Mouse (Mus musculus): ENCODE measurements around the gene Crb3. TPM values are rescaled to one million over a fixed set of nuclear protein-coding genes. Genes with fewer than 3 reads are reported as not detected.
A peak's percentile ranks its signal among the peaks of the same experiment; 100 is the strongest.

Crb3 gene
- total RNA-seq, 2 experiments from 2014 or later, result 0.32 to 1.3 TPM

DNA sequence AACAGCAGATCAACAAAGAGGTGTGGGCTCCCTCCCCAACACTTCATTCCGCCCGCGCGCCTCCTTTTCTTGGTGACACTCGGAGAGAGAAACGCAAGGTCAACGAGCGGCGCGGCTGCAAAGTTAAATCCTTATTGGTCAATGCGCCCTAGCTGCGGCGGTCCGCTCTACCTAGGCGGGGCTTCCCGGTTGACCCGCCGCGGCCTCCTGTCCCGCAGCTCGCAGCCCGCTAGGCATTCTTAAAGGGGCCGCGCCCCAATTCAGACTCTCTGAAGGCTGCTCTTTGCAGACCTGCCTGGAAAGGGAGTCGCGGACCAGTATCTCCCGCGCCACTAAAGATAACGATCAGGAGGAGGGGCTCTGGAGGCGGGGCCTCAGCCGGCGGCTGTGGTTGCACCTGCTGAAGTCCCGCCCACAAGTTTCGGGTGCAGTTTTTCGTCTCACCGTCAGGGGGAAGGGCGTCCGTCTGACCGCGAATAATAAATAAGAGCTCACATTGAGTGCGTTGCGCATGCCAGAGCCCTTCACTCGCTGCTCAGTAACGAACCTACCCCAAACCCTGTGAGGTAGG, 1.4 kb downstream of the Crb3 start:
- intact Hi-C loops (cut with DNase I), result no loop called here
- DNase-seq (ENCODE audit: low spot score in 2 of 2), result peak; percentile 96 to 98

DNA sequence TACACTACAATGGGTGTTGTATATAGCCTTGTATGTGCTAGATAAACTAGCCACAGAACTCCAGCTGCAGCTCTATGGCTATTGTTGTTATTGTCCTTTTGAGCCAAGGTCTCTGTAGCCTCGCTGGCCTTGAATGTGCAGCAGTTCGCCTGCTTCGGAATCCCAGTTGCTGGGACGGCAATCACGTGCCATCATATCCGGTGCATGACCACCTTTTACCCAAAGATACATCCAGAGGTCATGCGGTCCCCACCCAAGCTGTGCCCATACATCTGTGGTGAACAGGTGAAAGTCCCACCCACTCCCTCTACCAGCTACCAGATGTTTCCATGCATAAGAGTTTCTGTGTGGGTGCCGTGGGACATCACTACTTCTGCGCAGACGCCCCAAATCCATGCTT, 2.2 kb downstream of the Crb3 start:
- DNase-seq (ENCODE audit: low spot score in 2 of 2), result no peak
- intact Hi-C loops (cut with DNase I), result no loop called here

DNA sequence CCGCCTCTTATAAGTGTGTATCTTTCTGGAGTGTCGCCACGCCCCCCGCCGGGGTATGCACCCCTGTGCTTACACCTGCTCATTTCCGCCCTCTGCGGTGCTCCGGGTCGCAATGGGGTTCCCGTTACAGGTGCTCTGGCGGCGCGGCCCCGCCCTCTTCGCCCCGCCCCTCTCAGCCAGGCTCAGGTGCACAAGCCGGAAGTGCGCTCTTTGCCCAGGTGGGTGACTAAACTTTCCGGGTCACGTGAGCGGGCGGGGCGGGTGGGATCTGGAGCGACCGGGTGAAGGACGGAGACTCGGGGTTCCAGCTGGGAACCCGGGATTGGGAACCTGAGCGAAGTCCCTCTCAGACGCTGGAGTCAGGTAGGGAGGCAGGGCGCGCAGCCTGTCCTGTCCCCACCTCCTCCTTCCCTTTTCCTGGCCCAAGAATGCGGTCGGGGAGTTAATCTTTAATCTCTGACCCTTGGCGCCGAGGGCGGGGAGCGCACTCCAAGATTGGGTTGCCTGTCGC, 3.2 kb downstream of the Crb3 start:
- no peak for DNase-seq (ENCODE audit: low spot score in 2 of 2)
- intact Hi-C loops (cut with DNase I), result no loop called here

DNA sequence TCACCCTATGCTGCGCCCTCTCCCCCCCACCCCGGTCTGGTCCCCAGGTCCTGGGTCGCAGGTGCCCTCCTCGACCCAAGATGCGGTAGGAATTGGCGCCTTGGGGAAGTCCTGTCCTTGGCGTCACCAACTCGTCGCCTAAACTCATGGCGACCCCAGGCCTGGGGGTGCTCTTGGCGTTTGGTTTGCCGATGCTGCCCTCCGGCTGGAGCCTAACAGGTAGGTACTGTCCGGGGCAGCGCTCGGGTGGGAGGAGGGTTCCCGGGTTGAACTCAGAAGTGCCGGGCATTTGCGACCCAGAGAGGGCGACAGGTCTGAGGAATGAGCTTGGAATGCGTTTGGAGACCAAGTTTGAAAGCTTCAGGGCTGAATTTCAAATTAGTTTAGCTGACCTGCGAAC, 3.6 kb downstream of the Crb3 start:
- no peak for DNase-seq (ENCODE audit: low spot score in 2 of 2)
- intact Hi-C loops (cut with DNase I), result no loop called here

DNA sequence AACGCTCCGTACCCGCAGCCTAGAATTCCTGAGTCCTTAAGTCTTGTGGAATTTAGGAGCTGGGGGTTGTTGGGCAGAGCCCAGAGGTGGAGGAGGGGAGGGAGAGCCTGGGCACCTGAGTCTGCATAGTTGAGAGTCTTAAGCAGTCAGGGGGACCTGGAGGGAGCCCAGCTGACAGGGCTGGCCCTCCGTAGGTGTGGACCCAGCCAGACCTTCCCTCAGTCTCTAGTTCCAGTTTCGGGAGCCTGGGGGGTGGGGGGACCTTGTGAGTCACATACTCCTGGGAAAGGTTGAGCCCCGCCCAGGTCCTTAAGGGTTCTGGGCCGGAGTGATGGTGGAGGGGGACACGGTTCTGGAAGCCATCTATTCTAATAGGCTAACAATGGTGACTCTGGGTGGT, 4.1 kb downstream of the Crb3 start:
- intact Hi-C loops (cut with DNase I), result no loop called here
- no peak for DNase-seq (ENCODE audit: low spot score in 2 of 2)

DNA sequence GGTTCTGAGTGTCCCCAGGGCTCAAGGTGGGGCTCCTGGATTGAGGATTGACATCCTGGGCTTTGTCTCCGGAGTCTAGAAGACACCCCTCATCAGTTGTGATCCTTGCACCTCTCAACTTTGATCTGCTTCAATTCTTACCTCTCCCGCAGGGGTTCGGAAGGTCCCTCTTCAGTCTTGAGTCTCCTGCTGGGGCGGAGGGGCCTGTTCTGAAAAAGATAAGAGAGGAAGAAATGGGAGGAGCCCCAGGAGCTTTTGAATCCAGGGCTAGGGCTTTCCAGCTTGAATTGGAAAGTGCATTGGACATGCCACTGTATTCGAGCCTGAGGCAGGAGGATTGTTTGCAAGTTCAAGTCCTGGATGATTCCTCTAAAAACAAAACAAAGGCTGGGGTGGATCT, 8.0 kb downstream of the Crb3 start:
- intact Hi-C loops (cut with DNase I), result no loop called here
- no peak for DNase-seq (ENCODE audit: low spot score in 2 of 2)

DNA sequence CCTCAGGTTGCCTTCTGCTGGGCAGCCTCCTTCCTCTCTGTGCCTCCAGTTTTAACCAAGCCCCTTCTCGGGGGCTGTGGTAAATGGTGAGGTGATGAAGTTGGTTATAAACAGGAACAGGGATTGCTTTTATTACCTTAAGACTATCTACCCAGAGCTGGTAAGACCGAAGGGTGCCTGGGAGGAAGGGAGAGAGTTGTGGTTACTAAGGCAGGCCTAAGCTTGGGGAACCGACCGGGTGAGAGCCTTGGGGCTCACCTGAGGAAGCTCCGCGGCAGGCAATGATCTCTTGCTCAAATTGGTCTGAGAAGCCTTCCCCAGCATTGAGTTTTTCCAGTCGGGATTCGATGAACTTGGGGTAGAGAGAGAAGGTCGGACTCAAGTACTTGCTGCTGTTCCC, 11.4 kb downstream of the Crb3 start:
- intact Hi-C loops (cut with DNase I), result no loop called here
- DNase-seq (ENCODE audit: low spot score in 2 of 2), result no peak

DNA sequence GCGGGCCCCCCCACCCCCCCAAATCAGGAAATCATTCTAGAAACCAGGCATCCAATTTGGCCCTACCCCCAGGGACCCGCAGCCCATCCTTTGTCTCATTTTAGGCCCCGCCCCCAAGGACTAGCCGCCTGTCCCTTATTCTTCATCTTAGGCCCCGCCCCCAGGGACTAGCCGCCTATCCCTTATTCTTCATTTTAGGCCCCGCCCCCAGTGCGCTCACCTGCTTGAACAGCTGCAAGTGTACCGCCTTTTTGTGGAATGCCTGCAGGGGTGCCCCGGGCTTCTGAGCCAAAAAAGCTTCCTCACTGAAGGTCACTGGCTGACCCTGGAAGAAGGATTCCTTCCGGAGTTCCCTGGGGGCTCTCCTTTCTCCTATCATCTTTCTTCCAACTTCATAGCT, 11.8 kb downstream of the Crb3 start:
- intact Hi-C loops (cut with DNase I), result no loop called here

DNA sequence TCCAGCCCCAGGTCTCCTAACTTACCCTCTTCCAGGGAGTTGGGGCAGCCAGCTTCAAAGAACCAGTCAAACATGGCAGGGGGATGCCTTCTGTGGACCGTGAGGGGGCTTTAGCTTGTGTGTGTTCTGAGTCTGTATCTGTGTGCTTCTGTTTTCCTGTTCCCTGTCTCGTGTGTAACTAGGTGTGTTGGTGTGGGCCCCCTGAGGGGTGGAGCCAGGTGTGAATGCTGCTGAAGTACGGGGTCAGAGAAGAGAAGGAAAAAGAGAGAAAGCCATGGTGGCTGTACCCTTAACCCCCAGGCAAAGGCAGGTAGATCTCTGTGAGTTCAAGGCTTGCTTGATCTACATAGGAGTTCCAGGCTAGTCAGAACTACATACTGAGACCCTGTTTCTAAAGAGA, 18.0 kb downstream of the Crb3 start:
- no peak for DNase-seq (ENCODE audit: low spot score in 2 of 2)
- intact Hi-C loops (cut with DNase I), result no loop called here

More for the DNA sequence above, 11.8 kb downstream of the Crb3 start:
- no peak for DNase-seq (ENCODE audit: low spot score in 2 of 2)

DNA sequence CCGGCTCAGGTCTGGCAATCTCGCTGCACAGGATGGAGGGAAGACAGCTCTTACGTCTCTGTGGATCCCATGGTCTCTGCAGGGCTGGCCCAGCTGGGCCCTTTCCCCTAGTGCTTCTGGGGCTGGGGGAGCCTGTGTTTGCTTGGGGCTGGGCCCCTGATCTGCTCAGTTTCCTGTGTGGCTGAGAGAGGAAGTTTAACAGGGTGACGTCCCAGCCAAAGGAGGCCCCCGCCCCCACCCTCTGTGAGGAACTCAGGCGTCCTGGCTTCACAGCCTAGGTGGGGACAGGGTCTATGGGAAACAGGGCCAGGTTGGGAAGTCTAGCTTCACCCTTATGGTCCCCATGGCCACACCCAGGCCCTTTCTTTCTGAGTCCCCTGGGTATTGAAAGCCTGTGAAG, 19.4 kb downstream of the Crb3 start, which contains the start of gene Dennd1c:
Gene Dennd1c, minus strand, starts transcription at position 179 of the 400 bp plus-strand sequence.
- intact Hi-C loops (cut with DNase I), result no loop called here
- DNase-seq (ENCODE audit: low spot score in 2 of 2), result no peak

DNA sequence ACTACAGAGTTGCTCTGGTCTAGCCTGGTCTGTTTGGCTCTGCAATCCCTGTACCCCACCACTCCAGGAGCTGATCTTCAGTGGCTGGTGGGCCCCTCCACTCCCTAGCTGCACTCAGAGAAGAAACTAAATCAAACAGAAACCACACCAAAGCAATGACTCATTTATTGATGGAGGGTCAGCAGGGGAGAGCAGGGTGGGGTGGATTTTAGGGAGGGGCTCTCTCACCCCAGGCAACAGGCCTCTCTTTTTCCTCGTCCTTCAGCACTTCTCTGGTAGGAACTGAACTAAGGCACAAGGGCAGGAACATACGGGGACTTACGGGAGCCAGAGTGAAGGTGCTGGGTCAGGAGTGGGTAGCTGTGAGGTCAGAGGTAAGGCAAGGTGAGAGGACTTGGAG, 21.0 kb downstream of the Crb3 start:
- DNase-seq (ENCODE audit: low spot score in 2 of 2), result no peak
- intact Hi-C loops (cut with DNase I), result no loop called here

DNA sequence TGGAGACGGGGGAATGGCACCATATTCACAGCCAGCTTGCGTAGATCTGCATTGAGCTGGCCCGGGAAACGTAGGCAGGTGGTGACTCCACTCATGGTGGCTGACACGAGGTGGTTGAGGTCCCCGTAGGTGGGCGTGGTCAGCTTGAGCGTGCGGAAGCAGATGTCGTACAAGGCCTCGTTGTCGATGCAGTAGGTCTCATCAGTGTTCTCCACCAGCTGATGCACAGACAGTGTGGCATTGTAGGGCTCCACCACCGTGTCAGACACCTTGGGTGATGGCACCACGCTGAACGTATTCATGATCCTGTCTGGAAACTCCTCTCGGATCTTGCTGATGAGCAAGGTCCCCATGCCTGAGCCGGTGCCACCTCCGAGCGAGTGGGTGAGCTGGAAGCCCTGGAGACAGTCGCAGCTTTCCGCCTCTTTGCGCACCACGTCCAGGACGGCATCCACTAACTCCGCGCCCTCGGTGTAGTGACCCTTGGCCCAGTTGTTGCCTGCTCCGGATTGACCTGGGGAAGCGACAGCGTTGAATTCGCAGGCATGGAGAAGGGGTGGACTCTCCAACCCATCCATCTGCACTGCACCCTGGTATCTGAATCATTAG, 22.4 kb downstream of the Crb3 start:
- intact Hi-C loops (cut with DNase I), result no loop called here
- no peak for DNase-seq (ENCODE audit: low spot score in 2 of 2)

DNA sequence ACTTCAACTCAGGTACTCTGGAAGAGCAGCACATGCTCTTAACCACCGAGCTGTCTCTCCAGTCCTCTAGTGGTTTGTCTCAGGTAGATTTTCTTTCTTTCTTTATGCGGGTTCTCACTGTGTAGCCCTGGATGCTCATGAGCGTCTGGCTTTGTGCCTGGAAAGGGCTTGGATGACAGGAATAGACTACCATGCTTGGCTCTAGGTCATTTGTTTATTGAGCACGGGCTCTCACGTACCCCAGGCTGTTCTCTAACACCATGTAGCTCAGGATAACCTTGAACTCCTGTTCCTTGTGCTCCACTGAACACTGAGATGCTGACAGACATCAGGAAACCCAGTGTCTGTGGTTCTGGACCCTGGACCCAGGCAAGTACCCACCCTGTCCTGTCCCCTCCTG, 23.6 kb downstream of the Crb3 start:
- intact Hi-C loops (cut with DNase I), result no loop called here
- DNase-seq (ENCODE audit: low spot score in 2 of 2), result no peak

DNA sequence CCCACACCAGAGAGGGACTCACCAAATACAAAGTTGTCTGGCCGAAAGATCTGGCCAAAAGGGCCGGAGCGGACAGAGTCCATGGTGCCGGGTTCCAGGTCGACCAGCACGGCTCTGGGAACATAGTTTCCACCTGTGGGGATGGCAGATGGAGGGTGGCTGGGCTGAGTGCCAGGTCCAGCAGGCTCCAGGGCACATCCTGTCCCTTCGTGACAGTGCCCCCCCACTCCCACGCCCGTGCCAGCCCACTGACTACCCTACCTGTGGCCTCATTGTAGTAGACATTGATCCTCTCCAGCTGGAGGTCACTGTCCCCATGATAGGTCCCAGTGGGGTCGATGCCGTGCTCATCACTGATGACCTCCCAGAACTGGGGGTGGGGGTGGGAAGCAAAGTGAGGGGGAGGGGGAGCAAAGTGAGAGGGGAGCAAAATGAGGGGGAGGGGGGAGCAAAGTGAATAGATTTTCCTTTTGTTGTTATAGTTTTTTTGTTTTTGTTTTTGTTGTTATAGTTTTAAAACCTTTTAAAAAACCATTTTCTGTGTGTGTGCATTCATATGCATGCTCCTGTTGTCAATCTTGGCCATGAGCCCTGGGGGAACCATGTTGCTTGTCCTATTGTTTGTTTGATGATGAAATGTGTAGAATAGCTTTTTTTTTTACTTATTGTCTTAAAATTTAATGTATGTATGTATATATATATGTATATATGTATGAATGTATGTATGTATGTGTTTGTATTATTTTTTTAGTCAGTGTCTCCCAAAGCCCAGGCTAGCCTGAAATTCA, 27.3 kb downstream of the Crb3 start:
- intact Hi-C loops (cut with DNase I), result no loop called here
- no peak for DNase-seq (ENCODE audit: low spot score in 2 of 2)

DNA sequence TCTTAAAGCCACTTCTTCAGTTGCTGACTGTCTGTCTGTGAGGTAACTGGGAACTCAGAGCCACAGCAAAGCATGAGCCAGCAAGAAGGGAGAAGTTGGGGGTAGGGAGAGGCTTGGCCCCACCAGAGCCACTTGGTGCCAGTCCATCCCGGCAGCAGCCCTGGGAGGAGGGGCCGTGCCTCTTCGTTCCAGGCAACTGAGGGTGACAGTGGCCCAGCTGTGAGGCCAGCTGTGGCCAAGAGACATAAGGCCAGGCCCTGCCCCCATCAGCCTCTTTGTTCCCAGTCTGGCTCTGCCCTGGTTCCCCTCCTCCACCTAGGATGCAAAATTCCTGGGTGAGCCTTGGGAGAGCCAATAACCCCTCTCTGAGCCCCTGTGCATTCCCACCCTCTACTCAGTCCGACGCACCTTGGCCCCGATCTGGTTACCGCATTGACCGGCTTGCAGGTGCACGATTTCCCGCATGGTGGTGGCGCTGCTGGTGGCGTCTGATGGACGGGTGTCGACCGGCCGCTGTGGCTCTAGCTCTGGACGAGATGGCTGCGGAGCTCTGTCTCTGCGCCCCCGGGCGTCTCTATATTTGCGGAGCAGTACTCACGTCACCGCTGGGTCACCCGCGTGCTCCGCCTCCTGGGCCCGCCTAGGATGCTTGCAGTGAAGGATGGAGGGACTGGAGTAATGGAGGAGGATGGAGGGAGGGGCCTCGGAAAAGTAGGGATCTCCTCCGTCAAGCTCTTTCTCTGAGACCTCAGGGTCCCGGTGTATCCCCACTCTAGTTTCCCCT, 28.3 kb downstream of the Crb3 start, which contains the start of gene Tubb4a:
Gene Tubb4a, minus strand, starts transcription at position 734 of the 784 bp plus-strand sequence.
- DNase-seq (ENCODE audit: low spot score in 2 of 2), result peak; percentile 86 to 87
- intact Hi-C loops (cut with DNase I), result no loop called here

DNA sequence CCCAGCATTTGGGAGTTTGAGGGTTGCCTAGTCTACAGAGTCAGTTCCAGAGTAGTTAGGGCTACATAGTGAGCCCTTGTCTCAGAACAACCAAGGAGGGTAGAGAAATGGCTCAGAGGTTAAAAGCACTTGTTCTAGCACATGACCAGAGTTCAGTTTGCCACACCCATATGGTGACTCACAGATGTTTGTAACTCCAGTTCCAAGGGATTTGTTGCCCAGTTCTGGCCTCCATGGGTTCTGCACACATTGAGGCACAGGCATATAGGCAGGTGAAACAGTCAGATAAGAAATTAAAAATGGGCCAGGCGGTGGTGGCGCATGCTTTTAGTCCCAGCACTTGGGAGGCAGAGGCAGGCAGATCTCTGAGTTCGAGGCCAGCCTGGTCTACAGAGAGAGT, 35.3 kb downstream of the Crb3 start:
- DNase-seq (ENCODE audit: low spot score in 2 of 2), result no peak
- intact Hi-C loops (cut with DNase I), result no loop called here

DNA sequence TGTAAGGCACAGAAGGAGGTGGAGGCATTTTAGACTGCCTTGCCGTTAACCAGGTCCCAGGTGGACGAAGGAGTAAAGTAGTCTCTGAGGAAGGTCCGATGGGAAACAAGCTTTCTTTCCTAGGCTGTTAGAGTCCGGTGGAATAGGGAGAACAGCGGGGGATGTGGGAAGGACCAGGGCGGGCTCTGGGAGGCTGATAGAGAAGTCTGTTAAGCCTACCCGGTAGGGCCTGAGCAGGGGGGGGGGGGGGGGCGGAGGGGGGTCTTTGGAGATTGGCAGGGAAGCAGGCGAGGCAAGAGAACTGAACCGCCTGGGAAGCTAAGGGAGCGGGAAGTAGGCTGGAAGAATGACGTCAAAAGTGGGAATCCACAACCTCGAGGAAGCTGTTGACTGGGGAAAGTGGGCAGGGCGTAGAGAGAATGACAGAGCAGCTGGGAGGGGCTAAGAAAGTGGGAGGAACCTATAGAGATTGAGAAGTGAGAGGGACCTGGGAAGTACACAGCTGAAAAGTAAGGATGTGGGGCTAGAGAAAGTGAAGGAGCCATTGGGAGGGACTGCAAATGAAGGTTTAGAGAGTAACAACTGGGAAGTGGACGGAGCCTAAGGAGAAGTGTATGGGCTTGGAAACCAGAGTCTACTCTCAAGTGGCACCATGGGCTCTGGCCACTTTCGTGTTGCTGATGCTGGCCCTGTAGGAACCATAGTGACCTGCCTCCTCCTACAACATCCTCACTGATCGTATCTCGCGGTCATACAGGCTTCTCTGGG, 37.1 kb downstream of the Crb3 start:
- peak in 1 of 2 experiments; percentile 18 for DNase-seq (ENCODE audit: low spot score in 2 of 2)
- intact Hi-C loops (cut with DNase I), result loop anchor here (1.0 to 5.0 kb wide), 2 partner anchors 70 to 236 kb away; no protein-coding TSS in a partner anchor

DNA sequence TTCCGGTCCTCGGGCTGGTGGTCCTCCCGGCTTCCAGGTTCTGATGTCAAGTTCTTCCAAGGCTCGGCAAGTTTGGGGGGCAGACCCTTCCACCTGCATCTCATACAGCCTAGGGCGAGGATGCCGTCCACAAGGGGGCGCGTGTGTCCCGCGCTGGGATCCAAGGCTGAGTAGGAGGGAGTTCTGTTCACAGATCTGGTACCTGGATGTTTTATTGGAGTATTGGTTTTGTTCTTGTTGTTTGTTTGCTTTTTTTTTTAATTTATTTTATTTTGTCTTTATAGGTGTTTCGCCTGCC, 37.7 kb downstream of the Crb3 start:
- peak; percentile 70 to 78 for DNase-seq (ENCODE audit: low spot score in 2 of 2)
- intact Hi-C loops (cut with DNase I), result loop anchor here (1.0 to 5.0 kb wide), 2 partner anchors 70 to 236 kb away; no protein-coding TSS in a partner anchor

DNA sequence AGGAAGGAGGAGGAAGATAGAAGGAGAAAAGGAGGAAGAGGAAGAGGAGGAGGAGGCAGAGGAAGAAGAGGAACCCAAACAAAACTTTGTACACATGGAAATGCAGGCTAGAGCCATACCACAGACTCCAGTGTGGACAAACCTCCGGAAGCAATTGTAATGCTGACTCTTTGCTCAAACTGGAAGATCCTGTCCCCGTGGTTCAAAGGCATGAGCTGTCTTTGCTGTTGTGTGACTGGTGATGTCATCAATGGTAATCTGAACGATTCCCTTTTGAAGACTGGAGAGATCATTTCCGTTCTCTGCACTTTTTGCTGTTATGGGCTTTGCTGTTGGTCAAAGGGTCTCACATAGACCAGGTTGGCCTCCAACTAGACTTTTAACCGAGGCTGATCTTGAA, 39.4 kb downstream of the Crb3 start:
- intact Hi-C loops (cut with DNase I), result loop anchor here (5.0 kb wide), 1 partner anchor 234 kb away; no protein-coding TSS in a partner anchor
- no peak for DNase-seq (ENCODE audit: low spot score in 2 of 2)
